Mouse (Mus musculus) bone marrow macrophage, adult 2 months (primary cell): ENCODE data around the gene Tshz2.

Experiments
- CTCF ChIP-seq: IDR thresholded peaks from 2 replicates; pipeline ENCODE4 v1.5.1; 2012; ENCODE audit warnings: low read depth, mild to moderate bottlenecking, low read length, moderate library complexity
- POLR2A ChIP-seq: IDR thresholded peaks from 2 replicates; pipeline ENCODE4 v1.6.1; 2012; ENCODE audit warnings: mild to moderate bottlenecking, low read depth, low read length, borderline replicate concordance

GRCm38 (mm10) chr2:169925466-169925865 lies 292.7 kb downstream of the Tshz2 start:
- no peak for TF ChIP-seq CTCF
- no peak for TF ChIP-seq POLR2A
